Mouse (Mus musculus): ENCODE data around the gene Ppm1b.

Gene Ppm1b

GRCm38 (mm10) chr17:85020343-85020742 lies 63.8 kb downstream of the Ppm1b start:
- DNase-seq (ENCODE audit: extremely low spot score, low read depth, low spot score), result no peak

- peak; percentile 77 for DNase-seq (ENCODE audit: extremely low spot score, low read depth, low spot score)
Measured at GRCm38 (mm10) chr17:85023247-85024167, 67.0 kb downstream of the Ppm1b start.

- DNase-seq (ENCODE audit: extremely low spot score, low read depth, low spot score), result no peak
Measured at GRCm38 (mm10) chr17:85024237-85024636, 67.7 kb downstream of the Ppm1b start.

GRCm38 (mm10) chr17:85025151-85025550 lies 68.6 kb downstream of the Ppm1b start:
- no peak for DNase-seq (ENCODE audit: extremely low spot score, low read depth, low spot score)

GRCm38 (mm10) chr17:85026436-85026835 lies 69.9 kb downstream of the Ppm1b start:
- DNase-seq (ENCODE audit: extremely low spot score, low read depth, low spot score), result no peak

- no peak for DNase-seq (ENCODE audit: extremely low spot score, low read depth, low spot score)
Measured at GRCm38 (mm10) chr17:85027247-85027646, 70.7 kb downstream of the Ppm1b start.

GRCm38 (mm10) chr17:85028093-85028739 lies 71.7 kb downstream of the Ppm1b start, which contains the start of gene Slc3a1:
TSS of gene Slc3a1 (plus strand) at chr17:85028376.
- no peak for DNase-seq (ENCODE audit: extremely low spot score, low read depth, low spot score)

GRCm38 (mm10) chr17:85028797-85029196 lies 72.3 kb downstream of the Ppm1b start:
- no peak for DNase-seq (ENCODE audit: extremely low spot score, low read depth, low spot score)

- no peak for DNase-seq (ENCODE audit: extremely low spot score, low read depth, low spot score)
Measured at GRCm38 (mm10) chr17:85030651-85031050, 74.1 kb downstream of the Ppm1b start.

GRCm38 (mm10) chr17:85033087-85033486 lies 76.5 kb downstream of the Ppm1b start:
- DNase-seq (ENCODE audit: extremely low spot score, low read depth, low spot score), result no peak

- DNase-seq (ENCODE audit: extremely low spot score, low read depth, low spot score), result no peak
Measured at GRCm38 (mm10) chr17:85034068-85034467, 77.5 kb downstream of the Ppm1b start.

GRCm38 (mm10) chr17:85037855-85038254 lies 81.3 kb downstream of the Ppm1b start:
- no peak for DNase-seq (ENCODE audit: extremely low spot score, low read depth, low spot score)

GRCm38 (mm10) chr17:85038311-85038710 lies 81.8 kb downstream of the Ppm1b start:
- no peak for DNase-seq (ENCODE audit: extremely low spot score, low read depth, low spot score)

GRCm38 (mm10) chr17:85038761-85039160 lies 82.2 kb downstream of the Ppm1b start:
- no peak for DNase-seq (ENCODE audit: extremely low spot score, low read depth, low spot score)

- no peak for DNase-seq (ENCODE audit: extremely low spot score, low read depth, low spot score)
Measured at GRCm38 (mm10) chr17:85040913-85041312, 84.4 kb downstream of the Ppm1b start.

GRCm38 (mm10) chr17:85042419-85042818 lies 85.9 kb downstream of the Ppm1b start:
- no peak for DNase-seq (ENCODE audit: extremely low spot score, low read depth, low spot score)

- no peak for DNase-seq (ENCODE audit: extremely low spot score, low read depth, low spot score)
Measured at GRCm38 (mm10) chr17:85043404-85043816, 86.9 kb downstream of the Ppm1b start.

GRCm38 (mm10) chr17:85044466-85044865 lies 87.9 kb downstream of the Ppm1b start:
- DNase-seq (ENCODE audit: extremely low spot score, low read depth, low spot score), result no peak

- DNase-seq (ENCODE audit: extremely low spot score, low read depth, low spot score), result no peak
Measured at GRCm38 (mm10) chr17:85045160-85045559, 88.6 kb downstream of the Ppm1b start.

- no peak for DNase-seq (ENCODE audit: extremely low spot score, low read depth, low spot score)
Measured at GRCm38 (mm10) chr17:85048379-85048778, 91.8 kb downstream of the Ppm1b start.

- no peak for DNase-seq (ENCODE audit: extremely low spot score, low read depth, low spot score)
Measured at GRCm38 (mm10) chr17:85058276-85058675, 101.7 kb downstream of the Ppm1b start.

GRCm38 (mm10) chr17:85059136-85059535 lies 102.6 kb downstream of the Ppm1b start:
- DNase-seq (ENCODE audit: extremely low spot score, low read depth, low spot score), result no peak

Measured in hindlimb bud, embryonic 11.5 days (tissue).